Mouse (Mus musculus): ENCODE results near the gene Macrod1. TPM values are rescaled to one million over a fixed set of nuclear protein-coding genes. Genes with fewer than 3 reads are reported as not detected.

Macrod1 gene
- polyA plus RNA-seq, 1 experiment = 7.6 TPM

DNA sequence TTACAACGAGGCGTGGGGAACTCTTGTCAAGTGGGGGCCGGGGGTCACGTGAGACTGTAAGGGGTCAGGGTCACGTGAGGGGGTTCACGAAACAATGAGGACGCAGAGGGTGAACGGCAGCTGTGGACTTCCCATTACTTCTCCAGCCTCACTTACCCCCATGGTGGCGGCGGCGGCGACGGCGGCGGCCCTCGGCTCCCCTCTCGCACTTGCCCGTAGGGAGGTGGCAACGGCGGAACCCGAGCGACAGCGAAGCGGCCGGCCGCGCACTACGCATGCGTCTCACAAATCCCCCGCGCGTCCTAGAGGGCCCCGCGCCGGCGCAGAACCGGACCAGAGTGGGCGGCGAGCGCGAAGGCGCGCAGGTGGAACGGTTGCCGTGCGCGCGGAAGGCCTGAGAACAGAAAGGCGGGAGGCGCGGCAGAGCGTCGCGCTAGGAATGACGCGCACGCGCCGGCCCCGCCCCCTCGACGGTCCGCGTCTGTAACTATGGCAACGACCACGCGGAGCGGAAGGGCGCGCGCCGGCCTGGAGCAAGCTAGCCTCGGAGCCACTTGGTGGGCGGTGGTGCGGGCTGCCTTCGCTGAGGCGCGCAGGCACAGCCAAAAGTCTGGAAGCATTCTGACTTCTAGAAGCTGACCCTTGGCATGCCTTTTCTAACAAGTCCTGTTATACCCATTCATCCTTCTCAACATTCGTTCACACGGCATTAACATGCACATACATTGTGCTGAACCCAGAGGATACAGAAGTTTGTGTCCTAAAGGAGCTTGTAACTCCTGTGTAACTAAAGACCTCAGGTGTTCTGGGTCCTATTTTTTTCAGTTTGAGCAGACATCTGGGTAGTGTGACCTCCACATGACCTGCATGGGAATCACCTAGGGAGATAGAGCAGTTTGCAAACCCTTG, 184.4 kb downstream of the Macrod1 start, which contains the start of gene Naa40:
Gene Naa40, minus strand, starts transcription at position 402 of the 909 bp plus-strand sequence.
- H3K9ac ChIP-seq (ENCODE audit: low read depth, poor library complexity, severe bottlenecking) = peak within 1 kb of the TSS; percentile 79
- H3K27me3 ChIP-seq (ENCODE audit: control insufficient read depth, insufficient read depth, low read length, poor library complexity, severe bottlenecking) = no peaks in the 10 kb centered on the region
- peaks cover 4% of the 10 kb centered on the region for H3K36me3 ChIP-seq (ENCODE audit: control insufficient read depth, insufficient read depth, low read length, poor library complexity, severe bottlenecking)
- no peak within 1 kb of the TSS; the same call in 1 of the 2 replicates for H3K27ac ChIP-seq (ENCODE audit: insufficient read depth, low read length)
- no peaks in the 10 kb centered on the region for H3K9me3 ChIP-seq (replicated peaks; ENCODE audit: control insufficient read depth, insufficient read depth, low read length, poor library complexity, severe bottlenecking)
- no peak for TF ChIP-seq EP300 (IDR thresholded peaks at IDR 0.05; ENCODE audit: insufficient read depth, low read depth, low read length)
- no peak for TF ChIP-seq POLR2A (IDR thresholded peaks at IDR 0.05; ENCODE audit: insufficient read depth, low read length)
- TF ChIP-seq CTCF (IDR thresholded peaks at IDR 0.05; ENCODE audit: low read depth, low read length) = no peak
- H3K4me1 ChIP-seq (ENCODE audit: control insufficient read depth, insufficient read depth, low read length) = peaks cover 2% of the 10 kb centered on the region
- H3K4me3 ChIP-seq (ENCODE audit: low read depth, low read length) = peak within 1 kb of the TSS; percentile 93

GRCm38 (mm10) chr19:7246021-7246420, 189.4 kb downstream of the Macrod1 start:
- no peaks in the 10 kb centered on the region for H3K27me3 ChIP-seq (ENCODE audit: control insufficient read depth, insufficient read depth, low read length, poor library complexity, severe bottlenecking)
- no peaks in the 10 kb centered on the region for H3K36me3 ChIP-seq (ENCODE audit: control insufficient read depth, insufficient read depth, low read length, poor library complexity, severe bottlenecking)
- no peak overlapping the region for H3K4me3 ChIP-seq (ENCODE audit: low read depth, low read length)
- no peak overlapping the region for H3K27ac ChIP-seq (ENCODE audit: insufficient read depth, low read length)
- H3K9me3 ChIP-seq (replicated peaks; ENCODE audit: control insufficient read depth, insufficient read depth, low read length, poor library complexity, severe bottlenecking) = no peaks in the 10 kb centered on the region
- H3K9ac ChIP-seq (ENCODE audit: low read depth, poor library complexity, severe bottlenecking) = no peak overlapping the region
- no peak for TF ChIP-seq CTCF (IDR thresholded peaks at IDR 0.05; ENCODE audit: low read depth, low read length)
- no peak for TF ChIP-seq EP300 (IDR thresholded peaks at IDR 0.05; ENCODE audit: insufficient read depth, low read depth, low read length)
- TF ChIP-seq POLR2A (IDR thresholded peaks at IDR 0.05; ENCODE audit: insufficient read depth, low read length) = no peak
- peaks cover 2% of the 10 kb centered on the region for H3K4me1 ChIP-seq (ENCODE audit: control insufficient read depth, insufficient read depth, low read length)

Other genes with a start within 250 kb of the Macrod1 start
- 4.5 and 5.2 TPM in 2 replicates for gene Rps6ka4, start 216.2 kb upstream of the Macrod1 start, polyA plus RNA-seq (2011; ENCODE audit: insufficient read depth, insufficient read length, low read depth, missing spikeins)
- 1.1 and 1.9 TPM in 2 replicates for gene Ccdc88b, start 198.6 kb upstream of the Macrod1 start, polyA plus RNA-seq (2011; ENCODE audit: insufficient read depth, insufficient read length, low read depth, missing spikeins)
- 109 and 112 TPM in 2 replicates for gene Trmt112, start 147.1 kb upstream of the Macrod1 start, polyA plus RNA-seq (2011; ENCODE audit: insufficient read depth, insufficient read length, low read depth, missing spikeins)
- gene Prdx5, start 146.7 kb upstream of the Macrod1 start, polyA plus RNA-seq (2011; ENCODE audit: insufficient read depth, insufficient read length, low read depth, missing spikeins) = 56.4 and 66.9 TPM in 2 replicates
- gene Esrra, start 135.0 kb upstream of the Macrod1 start, polyA plus RNA-seq (2011; ENCODE audit: insufficient read depth, insufficient read length, low read depth, missing spikeins) = 13.6 and 16.7 TPM in 2 replicates
- gene Catsperz, start 131.4 kb upstream of the Macrod1 start, polyA plus RNA-seq (2011; ENCODE audit: insufficient read depth, insufficient read length, low read depth, missing spikeins) = 1.4 and 1.8 TPM in 2 replicates
- 1.5 TPM in 1 of 2 replicates, not detected in the other for gene Kcnk4, start 122.3 kb upstream of the Macrod1 start, polyA plus RNA-seq (2011; ENCODE audit: insufficient read depth, insufficient read length, low read depth, missing spikeins)
- 14.6 and 16.2 TPM in 2 replicates for gene Bad, start 114.9 kb upstream of the Macrod1 start, polyA plus RNA-seq (2011; ENCODE audit: insufficient read depth, insufficient read length, low read depth, missing spikeins)
- gene Gpr137, start 114.3 kb upstream of the Macrod1 start, polyA plus RNA-seq (2011; ENCODE audit: insufficient read depth, insufficient read length, low read depth, missing spikeins) = 9.0 and 12.8 TPM in 2 replicates
- 151 and 166 TPM in 2 replicates for gene Ppp1r14b, start 81.8 kb upstream of the Macrod1 start, polyA plus RNA-seq (2011; ENCODE audit: insufficient read depth, insufficient read length, low read depth, missing spikeins)
- gene Plcb3, start 80.3 kb upstream of the Macrod1 start, polyA plus RNA-seq (2011; ENCODE audit: insufficient read depth, insufficient read length, low read depth, missing spikeins) = 42.4 and 45.6 TPM in 2 replicates
- 40.4 and 45.5 TPM in 2 replicates for gene Fkbp2, start 76.3 kb upstream of the Macrod1 start, polyA plus RNA-seq (2011; ENCODE audit: insufficient read depth, insufficient read length, low read depth, missing spikeins)
- gene Vegfb, start 69.2 kb upstream of the Macrod1 start, polyA plus RNA-seq (2011; ENCODE audit: insufficient read depth, insufficient read length, low read depth, missing spikeins) = 44.7 and 49.1 TPM in 2 replicates
- gene Dnajc4, start 64.2 kb upstream of the Macrod1 start, polyA plus RNA-seq (2011; ENCODE audit: insufficient read depth, insufficient read length, low read depth, missing spikeins) = 14.8 and 15.8 TPM in 2 replicates
- 6.8 and 7.7 TPM in 2 replicates for gene Nudt22, start 60.7 kb upstream of the Macrod1 start, polyA plus RNA-seq (2011; ENCODE audit: insufficient read depth, insufficient read length, low read depth, missing spikeins)
- 7.3 and 8.4 TPM in 2 replicates for gene Trpt1, start 60.7 kb upstream of the Macrod1 start, polyA plus RNA-seq (2011; ENCODE audit: insufficient read depth, insufficient read length, low read depth, missing spikeins)
- 0.59 and 1.0 TPM in 2 replicates for gene Fermt3, start 37.3 kb upstream of the Macrod1 start, polyA plus RNA-seq (2011; ENCODE audit: insufficient read depth, insufficient read length, low read depth, missing spikeins)
- gene Stip1, start 16.8 kb upstream of the Macrod1 start, polyA plus RNA-seq (2011; ENCODE audit: insufficient read depth, insufficient read length, low read depth, missing spikeins) = 519 and 544 TPM in 2 replicates
- gene Flrt1, start 48.9 kb downstream of the Macrod1 start, polyA plus RNA-seq (2011; ENCODE audit: insufficient read depth, insufficient read length, low read depth, missing spikeins) = 0.51 and 0.82 TPM in 2 replicates
- 86.7 and 87.5 TPM in 2 replicates for gene Otub1, start 149.5 kb downstream of the Macrod1 start, polyA plus RNA-seq (2011; ENCODE audit: insufficient read depth, insufficient read length, low read depth, missing spikeins)
- gene Cox8a, start 160.8 kb downstream of the Macrod1 start, polyA plus RNA-seq (2011; ENCODE audit: insufficient read depth, insufficient read length, low read depth, missing spikeins) = 584 and 638 TPM in 2 replicates
- gene Naa40, start 184.4 kb downstream of the Macrod1 start, polyA plus RNA-seq (2011; ENCODE audit: insufficient read depth, insufficient read length, low read depth, missing spikeins) = 41.0 and 45.1 TPM in 2 replicates
- gene Rcor2, start 210.5 kb downstream of the Macrod1 start, polyA plus RNA-seq (2011; ENCODE audit: insufficient read depth, insufficient read length, low read depth, missing spikeins) = 69.4 and 78.5 TPM in 2 replicates